Mouse (Mus musculus) small intestine, adult 2 months (tissue): ENCODE measurements around the gene Cdc37l1.

Experiments used
- CTCF ChIP-seq: fragments of 200-500 bp; IDR thresholded peaks from 2 replicates; pipeline ENCODE4 v1.5.1; 2012; ENCODE audit warnings: low read depth, mild to moderate bottlenecking, control low read depth, inconsistent platforms, low read length, moderate library complexity, mixed read lengths; ENCODE audit not compliant: insufficient replicate concordance, insufficient read length; ENCODE audit errors: extremely low read depth
- POLR2A ChIP-seq: fragments of 200-500 bp; IDR thresholded peaks from 2 replicates; pipeline ENCODE4 v1.6.1; 2012; ENCODE audit warnings: low read depth, mild to moderate bottlenecking, control low read depth, inconsistent platforms, low read length, moderate library complexity

- TF ChIP-seq POLR2A (no peak), CTCF (no peak)
Observed at GRCm38 (mm10) chr19:29052786-29053185, 62.6 kb downstream of the Cdc37l1 start.
